Mouse (Mus musculus): ENCODE data around the gene Olfr1477.

DNA sequence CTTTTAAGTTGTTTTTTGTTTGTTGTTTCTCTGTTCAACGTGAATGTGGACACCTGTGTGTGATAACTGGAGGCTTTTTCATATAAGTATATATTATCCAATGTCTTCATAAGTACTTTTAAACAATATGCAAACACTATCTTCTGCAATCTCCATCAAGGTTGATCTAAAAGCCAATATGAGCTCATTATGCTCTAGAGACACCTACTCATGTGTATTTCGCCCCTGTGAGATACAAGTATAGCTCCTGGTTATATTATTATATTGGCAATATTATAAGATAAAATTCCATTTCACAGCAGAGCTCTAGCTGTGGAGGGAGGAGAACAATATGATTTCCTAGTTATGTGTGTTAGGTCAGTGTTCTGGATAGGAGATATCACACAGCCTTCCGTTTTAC is at the start of gene Olfr1477:
- no peak for TF ChIP-seq CTCF (IDR thresholded peaks at IDR 0.05; ENCODE audit: low read depth)
- no peak for TF ChIP-seq EP300 (IDR thresholded peaks at IDR 0.05; ENCODE audit: low read depth)

Measured in heart, postnatal 0 days (tissue).